Mouse (Mus musculus): Measurements from ENCODE around the gene Per2. TPM values are rescaled to one million over a fixed set of nuclear protein-coding genes. Genes with fewer than 3 reads are reported as not detected.

The Per2 gene
- total and polyA plus RNA-seq, 3 experiments = 2.7 to 5.8 (median 4.7) TPM

DNA sequence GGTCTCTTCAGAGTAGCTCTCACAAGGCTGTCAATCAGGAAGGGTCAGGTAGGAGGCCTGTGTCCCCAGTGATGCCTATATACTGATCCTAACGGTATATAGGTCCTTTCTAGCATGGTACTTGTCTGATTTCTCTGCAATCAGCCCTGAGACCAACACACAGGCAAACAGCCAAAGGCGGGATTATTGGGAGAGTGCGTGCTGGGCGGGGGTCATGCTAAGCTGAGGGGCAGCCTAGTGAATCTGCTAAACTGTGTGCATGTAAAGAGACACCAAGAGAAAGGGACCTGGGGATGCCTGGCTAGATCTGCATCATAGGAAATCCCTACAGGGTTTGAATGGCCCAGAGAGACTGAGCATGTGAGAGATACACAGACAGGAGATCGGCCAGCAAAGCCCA is 43.8 kb downstream of the Per2 start:
- Histone ChIP-seq H3K9ac (ENCODE audit: insufficient read depth, low read depth) (no peak overlapping the region), H3K79me2 (replicated peaks; ENCODE audit: control insufficient read depth, extremely low read depth, insufficient read depth, poor library complexity, severe bottlenecking) (no peaks in the 10 kb centered on the region), H3K4me3 (replicated peaks in 1 of 3; ENCODE audit: low read depth in 2 of 3, low read length in 2 of 3, poor library complexity in 1 of 3) (no peak overlapping the region), H3K9me3 (replicated peaks; ENCODE audit: low read length) (no peaks in the 10 kb centered on the region), H3K27ac (ENCODE audit: insufficient read depth, low read depth) (no peak overlapping the region), H3K4me2 (ENCODE audit: insufficient read depth, low read depth, poor library complexity, severe bottlenecking) (no peak overlapping the region), H3K27me3 (replicated peaks) (no peaks in the 10 kb centered on the region), H3K36me3 (replicated peaks in 1 of 2; ENCODE audit: control insufficient read depth in 1 of 2, insufficient read depth in 1 of 2, low read length in 1 of 2) (peaks cover 18 to 48% of the 10 kb centered on the region in 2 experiments), H3K4me1 (ENCODE audit: control insufficient read depth in 1 of 2, insufficient read depth in 2 of 2) (peaks cover 9 to 25% of the 10 kb centered on the region in 2 experiments)
- in situ Hi-C loops (cut with MboI; ENCODE audit: low pct_ligation_motif_present, low pct_unique_long_range_greater_than_20kb, low sequenced_read_pairs) = no loop called here
- no peak for TF ChIP-seq NELFE (IDR thresholded peaks at IDR 0.05; ENCODE audit: low read depth, low read length)
- TF ChIP-seq RCOR1 (conservative IDR thresholded peaks at IDR 0.05; ENCODE audit: low read depth, low read length) = no peak
- no peak for TF ChIP-seq TBP (conservative IDR thresholded peaks at IDR 0.05; ENCODE audit: low read depth, low read length)
- TF ChIP-seq HCFC1 (IDR thresholded peaks at IDR 0.05; ENCODE audit: low read depth, low read length) = no peak
- TF ChIP-seq ZNF384 (IDR thresholded peaks at IDR 0.05; ENCODE audit: low read depth, low read length) = no peak
- TF ChIP-seq JUND (conservative IDR thresholded peaks at IDR 0.05; ENCODE audit: low read depth, low read length) = no peak
- TF ChIP-seq MAX (IDR thresholded peaks at IDR 0.05; ENCODE audit: low read length) = no peak
- DNase-seq (ENCODE audit: extremely low read depth) = no peak
- dilution Hi-C loops (cut with MboI; ENCODE audit: extremely low pct_ligation_motif_present, extremely low pct_unique_long_range_greater_than_20kb, low sequenced_read_pairs) = no loop called here

DNA sequence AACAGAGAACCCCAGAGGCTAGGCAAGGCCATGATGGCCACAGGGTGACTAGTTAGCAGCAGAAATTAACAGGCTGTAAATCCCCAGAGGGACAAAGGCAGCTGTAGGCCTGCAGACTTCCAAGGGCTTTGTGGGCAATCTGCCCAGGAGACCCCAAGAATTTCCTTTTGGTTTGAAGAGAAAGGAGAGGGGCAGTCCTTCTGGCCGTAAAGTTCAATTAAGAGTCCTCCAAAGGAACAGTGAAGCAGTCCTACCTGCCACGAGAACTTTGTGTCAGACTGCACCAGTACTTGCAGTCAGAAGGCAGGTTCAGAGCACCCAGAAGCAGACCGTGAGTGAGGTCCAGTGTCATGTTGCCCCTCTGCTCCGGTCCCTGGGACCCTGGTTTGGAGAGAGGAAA is 44.2 kb downstream of the Per2 start:
- Histone ChIP-seq H3K9me3 (replicated peaks; ENCODE audit: low read length) (no peaks in the 10 kb centered on the region), H3K36me3 (replicated peaks in 1 of 2; ENCODE audit: control insufficient read depth in 1 of 2, insufficient read depth in 1 of 2, low read length in 1 of 2) (peaks cover 14 to 44% of the 10 kb centered on the region in 2 experiments), H3K4me3 (replicated peaks in 1 of 3; ENCODE audit: low read depth in 2 of 3, low read length in 2 of 3, poor library complexity in 1 of 3) (no peak overlapping the region), H3K4me2 (ENCODE audit: insufficient read depth, low read depth, poor library complexity, severe bottlenecking) (no peak overlapping the region), H3K27me3 (replicated peaks) (no peaks in the 10 kb centered on the region), H3K9ac (ENCODE audit: insufficient read depth, low read depth) (no peak overlapping the region), H3K4me1 (ENCODE audit: control insufficient read depth in 1 of 2, insufficient read depth in 2 of 2) (peaks cover 9 to 25% of the 10 kb centered on the region in 2 experiments), H3K27ac (ENCODE audit: insufficient read depth, low read depth) (no peak overlapping the region), H3K79me2 (replicated peaks; ENCODE audit: control insufficient read depth, extremely low read depth, insufficient read depth, poor library complexity, severe bottlenecking) (no peaks in the 10 kb centered on the region)
- TF ChIP-seq USF1 (IDR thresholded peaks at IDR 0.05; ENCODE audit: low read depth, low read length) (no peak), RAD21 (IDR thresholded peaks at IDR 0.05; ENCODE audit: low read depth, low read length) (no peak), TCF12 (IDR thresholded peaks at IDR 0.05; ENCODE audit: low read depth, low read length) (no peak), IRF4 (IDR thresholded peaks at IDR 0.05; ENCODE audit: low read depth, low read length) (no peak), CTCF (conservative IDR thresholded peaks at IDR 0.05 in 1 of 2, IDR thresholded peaks at IDR 0.05 in 1 of 2; ENCODE audit: low read depth in 2 of 2, low read length in 2 of 2) (no peak), MAX (IDR thresholded peaks at IDR 0.05; ENCODE audit: low read length) (no peak), MEF2A (IDR thresholded peaks at IDR 0.05; ENCODE audit: borderline replicate concordance, low read depth, low read length) (no peak), ZNF384 (IDR thresholded peaks at IDR 0.05; ENCODE audit: low read depth, low read length) (no peak), NELFE (IDR thresholded peaks at IDR 0.05; ENCODE audit: low read depth, low read length) (no peak), SIN3A (IDR thresholded peaks at IDR 0.05; ENCODE audit: low read length) (no peak), KAT2A (IDR thresholded peaks at IDR 0.05; ENCODE audit: insufficient replicate concordance, low read length) (no peak), PAX5 (IDR thresholded peaks at IDR 0.05; ENCODE audit: low read length) (no peak), ZMIZ1 (IDR thresholded peaks at IDR 0.05; ENCODE audit: low read depth, low read length) (no peak), USF2 (conservative IDR thresholded peaks at IDR 0.05; ENCODE audit: low read depth, low read length) (no peak), GABPA (IDR thresholded peaks at IDR 0.05; ENCODE audit: insufficient replicate concordance, low read depth, low read length) (no peak), ZC3H11A (IDR thresholded peaks at IDR 0.05; ENCODE audit: low read depth, low read length) (no peak), CHD1 (IDR thresholded peaks at IDR 0.05; ENCODE audit: low read depth, low read length) (no peak), JUND (conservative IDR thresholded peaks at IDR 0.05; ENCODE audit: low read depth, low read length) (no peak), SMC3 (IDR thresholded peaks at IDR 0.05; ENCODE audit: low read depth, low read length) (no peak)
- in situ Hi-C loops (cut with MboI; ENCODE audit: low pct_ligation_motif_present, low pct_unique_long_range_greater_than_20kb, low sequenced_read_pairs) = no loop called here
- no peak for DNase-seq (ENCODE audit: extremely low read depth)
- dilution Hi-C loops (cut with MboI; ENCODE audit: extremely low pct_ligation_motif_present, extremely low pct_unique_long_range_greater_than_20kb, low sequenced_read_pairs) = no loop called here
